Mouse (Mus musculus) lung, postnatal 0 days (tissue): Measurements from ENCODE around the gene Nudt5. TPM values are rescaled to one million over a fixed set of nuclear protein-coding genes. Genes with fewer than 3 reads are reported as not detected.

ENCODE experiments used
- ATAC-seq: fragments of 200-750 bp; cut with Nextera tagmentation; 2 replicates; pipeline ENCODE4 v1.8.0; 2017; ENCODE audit warnings: moderate library complexity
- DNase-seq: peaks from one replicate; pipeline ENCODE4 v3.0.0-alpha.2; 2016; ENCODE audit warnings: low spot score
- H3K27ac ChIP-seq: fragments of 300-500 bp; sonication (generic); 2 replicates; pipeline ENCODE4 v1.5.1; 2014; ENCODE audit warnings: antibody characterized with exemption, mild to moderate bottlenecking, low read length, mixed read lengths
- H3K27me3 ChIP-seq: fragments of 300-500 bp; sonication (generic); replicated peaks from 2 replicates; pipeline ENCODE4 v1.6.1; 2014; ENCODE audit warnings: low read length, mixed read lengths; ENCODE audit not compliant: insufficient read depth
- H3K36me3 ChIP-seq: fragments of 300-500 bp; sonication (generic); 2 replicates; pipeline ENCODE4 v1.6.1; 2014; ENCODE audit warnings: low read length, mixed read lengths; ENCODE audit not compliant: insufficient read depth
- H3K4me1 ChIP-seq: fragments of 300-500 bp; sonication (generic); 2 replicates; pipeline ENCODE4 v1.6.1; 2014; ENCODE audit warnings: antibody characterized with exemption, low read depth, low read length, mixed read lengths; ENCODE audit not compliant: insufficient read depth
- H3K4me2 ChIP-seq: fragments of 300-500 bp; sonication (generic); replicated peaks from 2 replicates; pipeline ENCODE4 v1.6.1; 2014; ENCODE audit warnings: low read depth, mild to moderate bottlenecking, low read length, moderate library complexity, mixed read lengths
- H3K4me3 ChIP-seq: fragments of 300-500 bp; sonication (generic); 2 replicates; pipeline ENCODE4 v1.5.1; 2014; ENCODE audit warnings: low read depth, low read length
- H3K9ac ChIP-seq: fragments of 300-500 bp; sonication (generic); replicated peaks from 2 replicates; pipeline ENCODE4 v1.6.1; 2014; ENCODE audit warnings: low read depth, mild to moderate bottlenecking
- H3K9me3 ChIP-seq: fragments of 300-500 bp; sonication (generic); 2 replicates; pipeline ENCODE4 v1.6.1; 2016; ENCODE audit warnings: low read length, mixed read lengths
- CTCF ChIP-seq: IDR thresholded peaks from 2 replicates; pipeline ENCODE4 v1.5.1; 2016; ENCODE audit warnings: antibody characterized with exemption, mild to moderate bottlenecking
- EP300 ChIP-seq: IDR thresholded peaks from 2 replicates; pipeline ENCODE4 v1.6.1; 2016; ENCODE audit warnings: antibody characterized with exemption, mild to moderate bottlenecking, control low read depth
- WGBS: fragments of 180-500 bp; shearing (Covaris S2); extraction: QIAGEN DNeasy Blood & Tissue Kit; methylation state at CpG from one replicate; pipeline ENCODE4 v1.1.7; 2014; 5-methylcytosine and 5-hydroxymethylcytosine counted together
- polyA plus RNA-seq: library from polyadenylated mRNA; unstranded; fragments of >200 nt; fragmentation: Nextera tagmentation; extraction: Ambion mirVana; gene quantifications from 2 replicates; pipeline ENCODE4 v1.2.1, GENCODE M21; 2015

Gene Nudt5
- polyA plus RNA-seq, 1 experiment from 2014 or later, result 18.5 TPM

DNA sequence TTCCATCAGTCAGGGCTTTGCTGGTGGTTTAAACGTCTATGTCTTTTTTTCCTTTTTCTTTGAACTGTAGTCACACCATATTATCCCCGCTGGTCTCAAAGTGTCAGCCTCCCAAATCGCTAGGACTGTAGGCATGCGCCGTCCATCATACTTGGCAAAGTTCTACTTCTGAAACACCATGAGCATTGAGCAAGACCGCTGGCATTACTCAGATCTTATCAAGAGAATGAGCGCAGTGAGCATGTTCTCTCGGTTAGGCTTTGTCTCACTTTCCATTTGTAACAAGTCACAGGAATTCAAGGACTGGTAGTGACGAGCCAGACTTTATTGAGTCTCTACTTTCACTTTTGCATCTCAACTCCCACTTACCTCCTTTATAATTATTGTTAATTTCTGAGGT, 6.3 kb downstream of the Nudt5 start:
- ATAC-seq, result 0 out of 2 replicates have a peak, but pooled peaks have one; percentile 28

DNA sequence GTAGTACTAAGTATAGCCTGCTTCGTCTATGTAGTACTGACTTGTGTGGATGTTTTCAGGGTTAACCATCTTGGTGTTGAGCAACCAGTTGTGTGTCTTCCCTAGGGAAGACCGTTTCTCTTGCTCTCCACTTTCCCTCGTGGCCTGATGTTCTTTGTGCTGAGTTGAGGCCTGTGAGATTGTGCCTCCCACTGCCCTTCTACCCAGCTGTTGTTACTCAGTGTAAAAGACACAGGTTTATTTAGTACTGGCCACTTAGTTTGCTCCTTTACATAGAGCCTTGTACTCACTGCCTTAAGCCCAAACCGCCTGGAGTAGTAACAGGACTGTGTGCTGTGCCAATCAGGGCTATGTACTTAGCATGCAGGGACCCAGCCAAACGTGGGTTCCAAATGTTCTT, 7.0 kb downstream of the Nudt5 start:
- Histone ChIP-seq H3K36me3 (no peaks in the 10 kb centered on the region), H3K27me3 (no peaks in the 10 kb centered on the region), H3K27ac (no peak overlapping the region), H3K4me2 (no peak overlapping the region), H3K9me3 (no peaks in the 10 kb centered on the region), H3K9ac (no peak overlapping the region), H3K4me1 (no peaks in the 10 kb centered on the region), H3K4me3 (no peak overlapping the region)
- TF ChIP-seq EP300 (no peak), CTCF (no peak)
- 74% methylated on average over 5 of the region's 5 CpGs for WGBS
- DNase-seq (no peak), ATAC-seq (no peak)

More for the DNA sequence above, 6.3 kb downstream of the Nudt5 start:
- 73% methylated on average over 9 of the region's 9 CpGs for WGBS
- Histone ChIP-seq H3K9ac (no peak overlapping the region), H3K4me2 (no peak overlapping the region), H3K36me3 (no peaks in the 10 kb centered on the region), H3K4me1 (peaks cover 2% of the 10 kb centered on the region; the same call in 1 of the 2 replicates), H3K27me3 (no peaks in the 10 kb centered on the region), H3K9me3 (no peaks in the 10 kb centered on the region), H3K27ac (no peak overlapping the region), H3K4me3 (no peak overlapping the region)
- peak; percentile 25 for DNase-seq
- no peak for TF ChIP-seq CTCF
- no peak for TF ChIP-seq EP300

DNA sequence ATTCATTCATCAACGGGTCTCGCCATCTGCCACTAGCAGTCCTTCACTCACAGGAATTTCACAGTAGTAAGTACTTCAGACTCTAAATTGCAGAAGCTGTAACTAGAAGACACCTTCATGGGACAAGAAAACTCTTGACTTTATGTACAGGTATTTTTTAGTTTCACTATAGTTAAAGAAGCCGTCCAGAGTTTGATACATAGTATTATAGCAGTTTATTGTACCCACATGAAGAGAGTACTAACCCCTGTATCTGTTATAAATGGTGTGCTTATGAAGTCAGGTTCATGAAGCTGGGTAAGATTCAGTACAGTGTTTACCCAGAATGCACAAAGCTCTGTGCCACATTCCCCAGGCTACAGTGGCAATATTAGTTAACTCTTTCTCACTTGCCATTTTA, 18.0 kb downstream of the Nudt5 start, which contains the start of gene Gm13199:
TSS of gene Gm13199 (minus strand) at position 101 of the 400 bp plus-strand sequence.
- H3K9me3 ChIP-seq, result no peaks in the 10 kb centered on the region
- no peak within 1 kb of the TSS for H3K27ac ChIP-seq
- no peak for ATAC-seq
- H3K9ac ChIP-seq, result no peak within 1 kb of the TSS
- H3K36me3 ChIP-seq, result peaks cover 18% of the 10 kb centered on the region; the same call in 1 of the 2 replicates
- 86% methylated on average over 3 of the region's 3 CpGs for WGBS
- H3K4me2 ChIP-seq, result no peak within 1 kb of the TSS
- no peak for DNase-seq
- H3K27me3 ChIP-seq, result no peaks in the 10 kb centered on the region
- TF ChIP-seq CTCF, result no peak
- no peak for TF ChIP-seq EP300
- no peak within 1 kb of the TSS for H3K4me3 ChIP-seq
- no peaks in the 10 kb centered on the region for H3K4me1 ChIP-seq

DNA sequence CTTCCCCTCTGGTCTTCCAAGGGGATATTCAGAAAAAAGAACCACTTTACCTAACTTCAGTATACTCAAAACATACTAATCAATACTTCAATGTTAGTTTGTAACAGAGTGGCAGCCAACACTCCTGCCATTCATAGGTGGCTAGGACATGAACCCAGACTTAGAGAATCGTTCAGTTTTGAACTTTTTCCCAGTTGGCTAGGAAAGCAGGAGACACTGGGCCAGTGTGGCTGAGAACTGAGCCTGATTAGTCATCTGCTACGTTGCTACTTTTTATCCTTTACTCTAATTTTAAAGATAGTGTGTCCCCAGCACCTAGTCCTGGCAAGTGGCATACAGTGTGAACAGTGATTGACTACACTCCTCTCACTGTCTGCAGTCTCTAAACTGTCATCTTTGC, 22.9 kb downstream of the Nudt5 start:
- H3K4me3 ChIP-seq, result no peak overlapping the region
- H3K27me3 ChIP-seq, result no peaks in the 10 kb centered on the region
- ATAC-seq (no peak), DNase-seq (no peak)
- no peaks in the 10 kb centered on the region for H3K9me3 ChIP-seq
- no peak overlapping the region for H3K4me2 ChIP-seq
- no peak overlapping the region for H3K9ac ChIP-seq
- H3K4me1 ChIP-seq, result no peaks in the 10 kb centered on the region
- H3K27ac ChIP-seq, result no peak overlapping the region
- WGBS, result 78% methylated on average over 2 of the region's 2 CpGs
- TF ChIP-seq EP300, result no peak
- TF ChIP-seq CTCF, result no peak
- peaks cover 19% of the 10 kb centered on the region for H3K36me3 ChIP-seq

DNA sequence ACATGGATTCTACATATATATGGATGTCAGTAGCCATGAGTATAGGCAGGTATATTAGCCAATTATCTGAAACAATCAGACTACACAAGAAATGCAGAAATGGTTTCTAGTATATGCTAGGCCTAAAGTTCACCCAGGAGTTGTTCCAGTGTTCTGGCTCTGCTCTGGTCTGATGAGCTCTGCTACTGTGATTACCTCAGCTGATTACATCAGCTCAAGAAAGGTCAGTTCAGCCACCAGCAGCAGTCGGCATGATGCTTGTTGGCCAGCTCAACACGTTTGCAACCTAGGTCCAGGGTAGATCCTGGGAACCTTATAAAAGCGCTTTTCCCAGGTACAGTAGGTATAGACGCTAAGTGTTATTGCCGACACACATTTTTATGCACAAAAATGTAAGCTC, 24.9 kb downstream of the Nudt5 start:
- no peak overlapping the region for H3K9ac ChIP-seq
- no peak for ATAC-seq
- H3K27me3 ChIP-seq, result no peaks in the 10 kb centered on the region
- TF ChIP-seq CTCF (no peak), EP300 (no peak)
- H3K4me2 ChIP-seq, result no peak overlapping the region
- 89% methylated on average over 5 of the region's 5 CpGs for WGBS
- no peaks in the 10 kb centered on the region for H3K9me3 ChIP-seq
- H3K27ac ChIP-seq, result no peak overlapping the region
- peaks cover 23% of the 10 kb centered on the region for H3K36me3 ChIP-seq
- no peaks in the 10 kb centered on the region for H3K4me1 ChIP-seq
- no peak overlapping the region for H3K4me3 ChIP-seq
- no peak for DNase-seq

DNA sequence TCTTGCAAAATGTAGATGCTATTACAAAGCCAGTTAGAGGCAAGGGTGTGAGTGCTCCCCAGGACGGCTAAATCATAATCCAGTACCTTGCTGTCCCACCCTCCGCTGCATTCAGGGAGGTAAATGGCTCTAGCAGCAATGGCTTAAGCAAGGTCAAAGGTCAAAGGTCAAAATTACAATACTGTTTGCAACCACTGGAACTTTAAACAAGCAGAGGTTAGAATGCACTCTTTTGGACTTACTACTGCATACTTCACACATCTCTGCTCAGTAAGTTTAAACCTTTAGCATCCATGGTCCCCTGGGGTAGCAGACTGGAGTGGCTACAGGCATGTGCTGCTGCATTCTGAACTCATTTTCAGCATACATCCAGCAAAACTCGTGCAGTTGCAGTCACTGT, 32.6 kb downstream of the Nudt5 start:
- Histone ChIP-seq H3K27me3 (no peaks in the 10 kb centered on the region), H3K9ac (no peak overlapping the region), H3K36me3 (peaks cover 26% of the 10 kb centered on the region; the same call in 1 of the 2 replicates), H3K4me3 (no peak overlapping the region), H3K4me2 (no peak overlapping the region), H3K27ac (no peak overlapping the region), H3K4me1 (no peaks in the 10 kb centered on the region), H3K9me3 (no peaks in the 10 kb centered on the region)
- no peak for TF ChIP-seq EP300
- no peak for TF ChIP-seq CTCF
- no peak for ATAC-seq
- DNase-seq, result no peak
- 74% methylated on average over 3 of the region's 3 CpGs for WGBS

DNA sequence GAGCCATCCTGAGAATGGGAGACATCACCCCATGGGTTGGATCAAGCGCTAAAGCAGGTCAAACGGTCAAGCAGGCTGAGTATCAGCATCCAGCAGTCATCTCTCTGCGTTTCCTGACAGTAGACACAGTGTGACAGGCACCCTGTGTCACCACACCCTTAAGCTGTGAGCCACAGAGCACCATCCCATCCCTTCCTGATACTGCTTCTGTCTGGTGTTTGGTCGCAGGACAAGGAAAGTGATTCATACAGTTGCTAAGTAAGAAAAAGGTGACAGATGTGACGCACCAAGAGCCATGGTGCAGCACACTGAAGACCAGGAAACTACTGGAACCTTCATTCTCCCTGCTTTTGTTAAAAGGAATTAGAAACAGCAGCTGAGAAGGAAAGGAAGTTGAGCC, 44.0 kb downstream of the Nudt5 start:
- ATAC-seq (no peak), DNase-seq (no peak)
- Histone ChIP-seq H3K4me1 (no peaks in the 10 kb centered on the region), H3K27me3 (no peaks in the 10 kb centered on the region), H3K27ac (no peak overlapping the region), H3K9me3 (no peaks in the 10 kb centered on the region), H3K9ac (no peak overlapping the region), H3K4me2 (no peak overlapping the region), H3K36me3 (peaks cover 23% of the 10 kb centered on the region), H3K4me3 (no peak overlapping the region)
- whole genome bisulfite sequencing, result 82% methylated on average over 5 of the region's 5 CpGs
- TF ChIP-seq CTCF, result no peak
- no peak for TF ChIP-seq EP300
